Mouse (Mus musculus) cerebellum, adult 11-12 months (tissue): Measurements from ENCODE around the gene Hbp1.

ENCODE experiments used
- DNase-seq: peaks from one replicate; pipeline ENCODE4 v3.0.0; 2022

Gene Hbp1

DNA sequence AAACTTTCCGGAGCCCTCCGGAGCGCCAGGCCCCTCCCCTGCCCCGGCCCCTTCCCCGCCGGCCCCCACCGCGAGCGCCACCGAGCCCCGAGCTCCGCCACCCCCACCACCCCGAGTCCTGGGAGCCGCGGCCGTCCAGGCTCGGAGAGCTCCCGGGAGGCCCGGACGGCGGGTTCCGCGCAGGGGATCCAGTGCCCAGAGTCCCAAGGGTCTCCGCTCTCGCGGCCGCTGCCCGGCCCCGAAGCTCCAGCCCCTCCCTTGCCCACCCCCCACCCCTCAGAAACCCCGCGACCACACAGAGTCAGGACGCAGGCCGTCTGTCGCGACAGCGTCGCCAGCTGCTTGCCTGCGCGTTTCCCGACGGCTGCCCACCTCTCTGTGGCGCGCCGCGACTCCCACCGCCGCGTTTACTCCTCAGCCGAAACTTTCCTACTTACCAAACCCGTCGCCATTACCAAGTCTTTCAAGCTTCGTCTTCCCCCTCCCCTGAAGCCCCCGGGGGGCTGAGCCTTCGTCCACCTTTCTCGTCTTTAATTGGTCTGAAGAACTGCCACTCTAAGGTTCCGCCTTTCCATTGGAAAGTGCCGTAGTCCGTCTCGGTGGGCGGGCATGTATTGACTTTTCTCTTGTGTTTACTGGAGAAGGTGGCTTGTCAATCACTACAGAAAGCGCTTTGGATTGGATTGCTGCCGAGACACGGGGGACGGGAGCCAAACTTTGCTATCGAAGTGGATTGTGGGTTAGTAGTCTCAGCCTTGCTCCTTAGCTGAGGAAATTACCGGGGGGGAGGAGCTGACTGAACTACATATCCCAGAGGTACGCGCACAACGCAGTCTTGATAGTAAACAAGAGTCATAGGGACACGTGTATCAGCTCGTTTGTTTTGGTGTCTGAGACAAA is at the start of gene Hbp1:
Hbp1 (minus strand) TSS at position 777 of the 900 bp plus-strand sequence.
- peak; percentile 100 for DNase-seq

DNA sequence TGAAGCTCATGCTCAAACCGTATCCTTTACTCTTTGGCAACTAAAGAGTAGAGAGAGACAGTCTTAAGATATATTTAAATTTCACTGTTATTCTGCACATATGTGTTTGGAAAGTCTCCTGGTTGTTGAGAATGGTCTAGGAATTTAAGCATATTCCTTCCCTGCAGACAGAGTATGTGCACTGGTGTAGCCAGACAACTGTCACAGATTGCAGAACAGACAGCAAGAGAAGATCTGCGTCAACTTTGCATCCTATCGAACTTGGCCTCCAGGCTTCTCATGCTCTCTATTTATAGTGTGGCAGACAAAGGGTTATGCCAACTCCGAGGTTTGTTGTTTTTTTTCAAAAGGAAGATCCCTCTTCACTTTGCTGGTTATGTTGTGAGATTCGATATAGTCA is 48.4 kb upstream of the Hbp1 start:
- no peak for DNase-seq

DNA sequence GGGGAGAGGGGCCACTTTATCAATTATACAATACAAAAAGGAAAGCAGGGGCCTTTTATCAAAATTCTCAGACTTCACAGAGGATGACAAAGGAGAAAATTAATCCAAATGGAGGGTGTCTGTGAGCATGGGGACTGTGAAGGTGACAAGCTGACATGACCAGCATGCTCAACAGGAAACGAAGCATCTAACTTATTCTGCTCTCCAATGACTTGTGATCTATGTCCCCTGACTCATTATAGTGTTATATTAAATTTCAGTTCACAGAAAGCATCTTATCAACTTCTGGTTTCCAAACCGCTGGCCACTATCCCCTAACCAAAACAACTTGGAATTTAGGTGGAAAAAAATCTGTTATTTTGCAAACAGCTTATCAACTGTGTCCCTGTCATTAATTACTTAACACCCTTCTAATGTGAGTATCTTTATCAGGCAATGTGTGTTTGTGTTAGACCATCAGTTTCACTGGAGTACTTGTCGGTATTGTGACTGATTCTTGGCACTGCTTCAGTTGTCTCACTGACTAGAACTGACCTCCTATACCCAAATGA is 47.1 kb upstream of the Hbp1 start:
- no peak for DNase-seq

DNA sequence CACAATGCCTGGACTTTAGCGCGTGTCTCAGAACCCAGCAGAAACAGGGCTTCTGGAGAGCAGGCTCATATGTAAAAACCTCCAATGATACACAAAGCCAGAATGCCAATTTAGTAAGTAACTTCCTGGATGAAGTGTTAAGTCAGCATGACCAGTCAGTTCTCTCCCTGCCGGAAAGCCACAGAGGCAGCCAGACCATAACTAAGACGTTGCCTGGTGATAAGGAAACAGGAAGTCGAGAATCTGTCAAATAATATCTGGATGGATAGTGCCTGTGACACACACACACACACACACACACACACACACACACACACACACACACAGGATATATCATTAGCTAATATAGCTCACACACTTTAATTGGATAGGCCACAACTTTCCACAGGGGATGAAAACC is 46.5 kb upstream of the Hbp1 start:
- DNase-seq, result no peak

DNA sequence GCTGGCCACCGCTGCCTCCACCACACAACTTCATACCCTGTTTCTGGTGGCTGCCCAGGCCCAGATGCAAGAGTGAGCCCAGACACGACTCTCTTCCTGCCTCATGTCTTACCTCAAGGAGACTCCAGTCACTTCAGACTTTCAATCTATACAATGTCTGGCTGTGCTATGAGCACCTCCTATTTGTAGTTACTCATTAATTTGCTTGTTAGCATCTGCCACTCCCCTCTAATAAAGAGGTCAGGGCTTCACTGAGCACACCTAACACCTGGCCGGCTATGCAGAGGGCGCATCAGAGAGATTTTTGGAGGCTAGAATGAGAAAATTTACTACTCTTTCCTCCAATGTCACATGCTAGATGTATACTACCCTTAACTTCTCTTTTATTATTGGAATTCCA is 40.2 kb upstream of the Hbp1 start:
- DNase-seq, result no peak

DNA sequence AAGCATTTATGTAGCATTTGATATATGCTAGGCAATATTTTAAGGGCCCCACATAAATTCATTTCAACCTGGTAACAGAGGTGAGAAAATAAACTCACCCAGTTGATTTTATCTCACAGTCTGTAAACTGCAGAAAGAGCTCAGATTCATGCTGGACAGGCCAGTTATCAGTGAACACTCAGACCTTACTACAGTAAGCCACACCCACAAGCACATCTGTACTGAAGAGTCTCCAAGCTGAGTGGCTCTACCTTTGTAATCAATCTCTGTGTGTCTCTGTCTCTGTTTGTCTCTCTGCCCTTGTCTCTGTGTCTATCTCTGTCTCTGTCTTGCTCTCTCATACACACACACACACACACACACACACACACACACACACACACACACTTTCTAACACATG is 39.4 kb upstream of the Hbp1 start:
- DNase-seq, result no peak

DNA sequence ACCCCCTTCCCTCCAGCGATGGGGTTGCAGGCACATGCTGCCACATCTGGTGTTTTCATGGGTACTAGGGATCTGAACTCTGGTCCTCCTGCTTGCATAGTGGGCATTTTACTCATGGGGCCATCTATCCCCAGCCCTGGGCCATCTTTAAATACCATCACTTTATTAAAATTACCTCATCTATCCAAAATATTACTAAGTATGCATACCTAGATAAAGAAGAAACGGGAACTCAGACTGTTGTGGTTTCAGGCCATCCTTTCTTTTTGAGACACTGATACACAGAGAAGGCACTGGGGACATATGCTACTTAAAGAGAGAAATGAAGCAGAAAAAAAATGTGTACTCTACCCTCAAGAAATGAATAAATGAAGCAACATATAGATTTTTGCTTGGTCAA is 36.1 kb upstream of the Hbp1 start:
- DNase-seq, result no peak

DNA sequence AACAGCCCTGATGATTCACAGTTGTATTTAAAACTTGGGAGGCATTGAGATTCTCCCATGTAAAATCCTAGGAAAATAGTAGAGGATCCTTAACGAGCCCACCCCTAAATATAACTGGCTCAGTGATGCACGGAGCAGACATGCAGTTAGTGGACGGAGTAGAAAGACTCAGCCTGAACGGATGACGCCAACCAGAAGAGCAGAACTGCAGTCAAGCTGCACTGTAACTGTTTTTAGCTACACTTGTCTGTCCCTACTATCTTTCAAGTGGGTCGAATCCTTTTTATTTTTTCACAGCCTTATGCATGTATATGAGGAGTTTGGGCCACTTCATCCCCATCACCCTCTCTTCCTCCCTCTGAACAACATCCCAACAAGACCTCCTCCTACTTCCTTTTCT is 35.4 kb upstream of the Hbp1 start:
- no peak for DNase-seq

DNA sequence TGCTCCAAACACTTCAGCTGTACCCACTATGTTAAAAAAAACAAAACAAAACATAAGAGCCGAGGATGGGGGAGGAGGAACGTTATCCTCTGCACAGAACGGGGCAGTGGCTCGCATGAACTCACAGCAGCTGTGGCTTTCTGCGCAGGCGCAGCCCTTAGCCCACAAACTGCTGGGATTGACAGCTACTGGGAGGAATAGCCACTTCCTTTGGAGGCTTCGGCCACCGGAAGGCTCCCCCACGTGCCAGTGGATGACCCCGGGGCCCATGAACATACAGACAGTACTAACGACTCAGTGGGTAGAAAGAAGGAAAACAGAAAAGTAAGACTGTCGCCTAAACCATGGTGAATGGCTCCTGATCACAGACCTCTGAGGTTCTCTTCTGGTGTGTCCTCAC is 34.3 kb upstream of the Hbp1 start:
- no peak for DNase-seq

DNA sequence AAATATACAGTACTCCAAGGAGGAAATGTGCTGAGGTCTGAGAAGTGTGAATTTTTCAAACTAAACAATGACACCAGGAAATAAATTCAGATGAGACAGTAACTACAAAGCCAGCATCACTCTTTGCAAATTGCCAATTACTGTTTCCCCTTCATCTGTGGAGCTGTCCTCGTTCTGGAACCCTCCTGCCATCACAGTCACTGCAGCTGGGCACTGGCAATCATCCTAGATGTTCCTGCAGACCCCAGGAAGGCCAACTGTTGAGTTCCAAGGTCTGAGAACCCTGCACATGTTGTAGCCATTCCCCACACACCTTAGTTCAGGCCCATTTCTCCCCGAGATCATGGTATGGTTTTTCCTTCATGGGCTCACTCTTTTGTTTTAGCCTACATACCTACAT is 33.9 kb upstream of the Hbp1 start:
- no peak for DNase-seq

DNA sequence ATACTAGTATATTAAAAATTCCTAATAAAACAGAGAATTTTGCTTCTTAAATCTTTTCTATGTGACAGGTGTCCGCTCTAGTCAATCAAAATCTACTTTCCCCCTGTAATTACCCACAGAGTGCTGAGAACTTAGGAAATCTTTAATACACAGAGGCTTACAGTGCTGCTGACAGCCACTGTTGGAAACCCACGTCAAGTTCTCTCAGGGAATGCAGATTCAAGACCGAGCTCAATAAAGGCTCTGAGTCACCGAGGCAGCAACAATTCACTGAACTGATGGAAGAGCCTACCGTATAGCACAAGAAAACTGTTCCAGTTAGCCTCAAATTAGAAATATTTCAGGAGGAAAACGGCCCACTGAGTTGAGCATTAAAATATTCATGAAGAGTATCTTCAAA is 33.4 kb upstream of the Hbp1 start:
- DNase-seq, result no peak

DNA sequence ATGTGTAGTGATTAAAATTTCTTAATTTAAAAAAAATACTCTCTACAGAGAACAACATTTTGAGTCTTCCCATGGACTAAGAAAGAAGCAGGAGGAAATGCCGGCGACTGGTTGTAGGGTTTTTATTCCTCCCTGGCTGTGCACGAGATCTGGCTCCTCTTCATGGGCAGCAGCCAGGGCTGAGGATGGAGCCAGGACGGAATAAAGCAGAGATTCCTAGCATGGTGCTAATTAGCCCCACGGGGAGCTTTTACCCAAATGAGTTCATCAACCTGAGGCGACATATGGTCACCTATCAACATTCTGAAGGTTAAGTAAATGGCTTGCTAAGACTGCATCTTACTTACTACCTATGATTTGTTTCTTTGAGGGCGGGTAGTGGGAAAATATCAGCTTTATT is 32.9 kb upstream of the Hbp1 start:
- peak; percentile 60 for DNase-seq

DNA sequence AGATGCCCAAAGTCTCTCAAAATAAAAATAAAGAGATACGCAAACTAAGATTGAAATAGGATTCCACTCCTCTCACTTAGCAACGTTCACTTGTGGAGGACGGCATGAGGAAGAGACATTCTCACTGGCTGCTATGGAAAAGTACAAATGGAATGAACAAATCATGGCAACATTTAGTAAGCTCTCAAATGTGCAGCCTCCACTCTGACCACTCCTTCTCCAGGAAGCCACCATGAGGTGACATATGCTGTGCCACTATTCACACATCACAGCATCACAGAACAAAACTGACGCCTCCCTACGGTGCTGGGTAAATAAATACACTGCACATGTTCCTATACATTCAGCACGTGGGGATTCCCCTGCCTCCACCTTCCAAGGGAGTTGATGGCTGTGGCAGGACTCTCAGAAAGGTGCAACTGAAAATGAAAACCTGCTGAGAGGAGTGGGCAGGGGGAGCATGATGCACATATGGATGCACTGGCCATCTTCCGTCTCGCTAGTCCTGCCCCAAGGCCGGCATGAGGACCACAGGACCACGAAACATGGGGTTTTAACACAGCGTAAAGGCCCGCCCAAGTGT is 27.4 kb upstream of the Hbp1 start:
- no peak for DNase-seq

DNA sequence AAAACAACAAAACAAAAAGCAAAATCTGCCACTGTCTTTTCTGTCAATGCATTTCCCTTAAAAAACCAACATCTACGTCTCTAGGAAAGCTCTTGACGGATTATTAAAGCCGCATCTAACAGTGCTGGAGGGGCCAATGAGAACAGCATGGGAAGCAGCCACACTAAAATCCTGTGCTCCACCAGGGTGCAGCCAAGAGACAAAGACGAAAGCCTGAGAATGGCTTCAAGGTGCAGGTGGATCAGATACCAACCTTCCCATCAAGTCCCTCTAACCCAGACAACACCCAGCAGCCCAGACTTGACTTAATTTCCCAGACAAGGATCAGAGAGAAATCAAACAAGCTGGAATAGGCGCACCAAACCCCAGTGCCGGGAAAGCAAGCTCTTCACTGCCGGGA is 26.2 kb upstream of the Hbp1 start:
- DNase-seq, result no peak

DNA sequence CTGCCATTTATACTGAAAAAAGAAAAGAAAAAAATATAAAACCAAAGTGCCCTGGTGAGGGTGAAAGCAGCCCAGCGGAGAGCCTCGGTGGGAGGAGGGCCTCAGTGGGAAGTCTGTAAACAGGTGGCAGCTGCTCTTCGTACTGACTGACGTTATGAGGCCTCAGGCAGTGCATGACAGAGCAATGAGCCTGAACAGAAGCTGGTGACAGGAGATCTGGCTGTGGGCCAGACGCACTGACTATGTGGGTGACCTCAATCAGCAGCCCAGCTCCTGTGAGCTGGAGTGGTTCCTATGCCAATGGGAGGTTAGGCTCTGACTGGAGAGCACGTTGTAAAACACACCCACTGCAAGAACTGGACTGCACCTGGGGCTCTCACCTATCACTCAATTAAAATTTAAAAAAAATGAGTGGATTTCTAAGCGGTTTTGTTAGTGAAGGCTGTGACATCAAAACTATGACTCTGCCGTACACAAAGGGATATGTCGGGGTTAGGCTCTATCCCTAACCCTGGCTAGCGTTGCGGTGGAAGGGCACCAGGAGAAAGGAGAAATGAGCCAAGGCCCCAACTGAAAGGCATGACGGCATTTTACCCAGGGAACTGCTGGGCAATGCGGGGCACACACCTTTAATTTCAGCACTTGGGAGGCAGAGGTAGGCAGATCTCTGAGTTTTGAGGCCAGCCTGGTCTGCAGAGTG is 23.3 kb upstream of the Hbp1 start:
- peak; percentile 44 for DNase-seq

DNA sequence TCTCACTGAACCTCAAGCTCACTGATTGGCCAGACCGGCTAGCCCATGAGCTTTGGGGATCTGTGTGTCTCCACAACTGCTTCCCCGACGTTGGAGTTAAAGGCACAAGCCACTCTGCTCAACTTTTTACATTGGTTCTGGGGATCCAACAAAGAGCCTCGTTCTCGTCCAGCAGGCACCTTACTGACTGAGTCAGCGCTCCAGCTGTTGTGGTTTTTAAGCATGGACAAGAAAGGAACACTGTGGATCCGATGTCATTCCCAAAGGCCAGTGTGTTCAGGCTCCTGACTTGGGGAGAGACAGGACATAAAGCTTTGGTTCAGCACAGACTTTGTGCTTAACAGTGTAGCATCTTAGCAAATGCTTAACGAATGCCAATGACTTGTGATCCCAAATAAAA is 21.2 kb upstream of the Hbp1 start:
- DNase-seq, result no peak

DNA sequence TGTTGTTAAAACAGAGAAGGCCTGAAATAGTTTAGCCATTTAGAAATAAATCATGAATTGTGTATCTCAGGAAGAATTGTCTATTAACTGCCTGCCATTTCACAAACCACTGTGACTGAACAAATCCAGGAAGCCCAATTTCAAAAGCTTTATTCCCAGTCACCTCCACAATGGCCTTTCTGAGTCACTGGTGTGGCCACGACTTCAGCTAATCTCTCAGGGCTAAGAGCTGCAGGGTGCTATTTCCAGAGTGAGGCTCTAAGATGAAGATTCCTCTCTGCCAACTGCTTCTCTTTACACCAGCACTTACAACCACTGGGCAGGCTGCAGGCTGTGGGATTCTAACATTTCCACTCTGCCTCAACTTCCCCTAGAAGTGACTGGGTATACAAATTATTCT is 18.8 kb upstream of the Hbp1 start:
- no peak for DNase-seq

DNA sequence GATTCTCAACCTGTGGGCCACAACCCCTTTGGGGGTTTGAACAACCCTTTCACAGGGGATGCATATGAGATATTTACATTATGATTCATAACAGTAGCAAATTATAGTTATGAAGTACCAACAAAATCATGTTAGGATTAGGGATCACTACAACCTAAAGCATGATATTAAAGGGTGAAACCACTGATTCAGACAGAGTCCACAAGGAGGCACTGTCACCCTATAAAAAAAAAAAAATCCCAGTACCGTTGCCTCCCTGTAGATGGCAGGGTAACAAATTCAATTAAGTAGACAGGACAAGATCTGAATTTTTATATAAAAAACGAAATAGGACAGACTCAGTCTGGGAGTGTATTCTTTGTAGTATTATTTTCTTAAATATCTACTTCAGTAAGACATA is 17.2 kb upstream of the Hbp1 start:
- no peak for DNase-seq

DNA sequence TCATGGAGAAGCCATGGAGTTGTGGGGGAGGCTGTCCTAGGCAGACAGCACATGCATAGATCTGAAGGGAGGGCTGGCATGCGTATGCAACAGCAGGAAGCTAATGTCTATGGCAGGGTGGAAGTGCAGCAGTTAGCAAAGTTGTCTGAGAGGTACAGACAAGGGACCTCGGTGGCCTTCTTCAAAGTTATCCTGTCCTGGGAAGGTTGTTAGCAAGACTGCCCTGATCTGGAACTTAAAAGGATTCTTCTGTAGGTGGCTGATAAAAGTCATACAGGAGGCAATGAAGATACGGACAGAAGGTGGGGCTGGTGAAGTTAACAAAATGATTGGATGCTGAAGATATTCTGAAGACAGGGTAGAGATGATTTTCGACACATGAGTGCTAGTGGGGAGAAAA is 16.1 kb upstream of the Hbp1 start:
- DNase-seq, result no peak

DNA sequence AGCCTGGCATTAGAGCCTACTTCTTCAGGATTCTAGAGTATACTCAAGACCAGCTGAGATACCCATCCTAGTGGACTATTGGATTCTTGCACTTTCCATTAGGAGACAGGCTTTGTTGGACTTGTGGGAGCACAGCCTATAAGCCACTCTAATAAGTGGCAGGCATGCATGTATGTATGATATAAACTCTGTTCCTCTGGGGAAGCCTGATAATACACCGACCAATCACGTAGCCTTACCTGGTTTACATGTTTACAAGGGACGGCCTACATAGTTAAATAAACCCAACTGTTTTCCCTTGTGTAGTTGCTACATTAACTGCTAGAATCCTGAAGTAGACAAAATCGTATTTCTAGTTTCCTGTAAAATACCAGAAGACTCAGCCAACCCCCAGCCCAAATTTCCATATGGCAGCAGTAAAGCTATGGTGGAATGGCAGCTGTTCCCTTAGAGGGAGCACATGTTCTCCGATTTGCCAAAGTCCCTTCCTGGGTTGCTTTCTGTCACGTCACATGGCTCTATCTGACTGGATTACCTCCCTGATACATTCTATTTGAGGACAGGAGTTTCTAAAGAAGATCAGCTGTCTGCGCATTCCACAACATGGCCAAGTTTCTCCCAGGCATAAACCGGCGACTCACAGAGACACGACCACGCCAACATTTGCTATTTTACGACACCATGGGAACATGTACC is 15.3 kb upstream of the Hbp1 start:
- DNase-seq, result no peak

DNA sequence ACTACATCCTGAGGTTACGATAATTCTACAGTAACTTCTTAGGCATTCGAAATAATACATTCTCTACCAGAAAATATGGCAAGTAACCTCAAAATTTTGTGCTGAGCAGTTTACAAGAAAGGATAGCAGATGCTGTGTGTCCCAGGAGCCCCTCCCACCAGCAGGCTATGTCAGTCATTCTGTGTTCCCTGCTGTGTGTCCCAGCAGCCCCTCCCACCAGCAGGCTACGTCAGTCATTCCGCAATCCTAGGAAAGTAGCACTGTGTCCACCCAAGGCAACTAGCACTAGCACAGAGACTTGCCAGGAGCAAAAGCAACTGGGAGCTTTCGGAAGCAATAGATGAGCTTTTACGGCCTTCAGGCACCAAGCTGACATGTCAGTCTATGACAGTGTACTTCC is 13.7 kb upstream of the Hbp1 start:
- DNase-seq, result no peak

DNA sequence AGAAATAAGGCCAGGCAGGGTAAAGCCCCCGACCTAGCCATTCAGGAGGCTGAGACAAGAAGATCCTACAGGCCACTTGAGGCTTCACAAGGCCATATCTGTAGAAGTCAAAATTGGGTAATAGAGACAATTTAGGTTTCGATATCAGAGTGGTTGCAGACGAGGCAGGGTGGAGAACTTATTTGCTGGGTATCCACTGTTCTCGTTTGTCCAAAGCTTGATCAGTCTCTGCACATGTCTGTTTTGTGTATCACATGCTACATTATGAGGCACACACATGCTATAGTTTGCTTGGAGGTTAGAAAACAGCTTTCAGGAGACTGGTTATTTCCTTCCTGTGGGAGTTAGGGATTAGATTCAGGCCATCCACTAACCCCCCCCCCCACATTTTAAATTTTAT is 5.5 kb upstream of the Hbp1 start:
- DNase-seq, result no peak

DNA sequence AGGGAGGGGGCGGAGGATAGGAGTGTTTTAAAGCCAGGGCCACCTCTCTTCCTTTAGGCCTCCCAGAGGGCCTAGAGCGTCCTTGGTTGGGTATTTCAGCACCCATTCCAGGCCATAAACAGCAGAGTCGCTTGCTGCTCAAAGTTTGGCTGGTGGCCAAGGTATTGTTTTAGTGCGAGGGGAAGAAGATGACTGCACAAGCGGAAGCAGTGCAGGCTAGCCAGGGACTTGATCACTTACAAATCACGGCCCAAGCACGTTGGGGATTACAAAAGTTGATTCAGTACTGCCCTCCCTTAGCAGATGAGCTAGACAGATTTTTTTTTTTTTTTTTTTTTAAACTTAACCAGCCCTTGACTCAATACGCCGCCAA is 310 bp upstream of the Hbp1 start:
- no peak for DNase-seq
